Mouse (Mus musculus) left cerebral cortex, adult 11 months (tissue): ENCODE measurements around the gene Tas2r110.

ENCODE experiments used
- DNase-seq: peaks from one replicate; pipeline ENCODE4 v3.0.0; 2022; ENCODE audit warnings: low spot score

Gene Tas2r110

DNA sequence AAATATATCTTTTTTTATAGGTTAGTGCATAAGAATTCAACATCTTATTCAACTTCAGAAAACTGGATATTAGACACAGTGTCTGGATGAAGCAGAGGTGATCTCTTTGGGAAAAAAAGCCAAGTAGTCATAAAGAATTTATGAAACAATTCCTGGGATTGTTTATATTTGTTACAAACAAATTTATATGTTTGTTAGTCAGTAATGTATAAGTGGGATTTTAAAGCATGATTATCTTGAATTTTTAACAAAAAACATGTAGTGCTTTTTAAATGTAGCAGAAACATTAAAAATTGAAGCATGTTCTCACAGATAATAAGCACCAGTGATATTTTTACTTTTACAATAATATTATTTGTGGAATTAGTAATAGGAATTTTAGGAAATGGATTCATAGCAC is at the start of gene Tas2r110:
TSS of gene Tas2r110 (plus strand) at position 301 of the 400 bp plus-strand sequence.
- DNase-seq = no peak

GRCm38 (mm10) chr6:132846842-132847241 is 21.0 kb upstream of the Tas2r110 start, which contains the start of gene Tas2r123:
Gene Tas2r123 (plus strand): TSS chr6:132847142.
- DNase-seq = no peak

- DNase-seq = no peak
Observed at GRCm38 (mm10) chr6:132855138-132855537, 12.7 kb upstream of the Tas2r110 start, which contains the start of gene Tas2r116. Gene Tas2r116 (plus strand): TSS chr6:132855438.

DNA sequence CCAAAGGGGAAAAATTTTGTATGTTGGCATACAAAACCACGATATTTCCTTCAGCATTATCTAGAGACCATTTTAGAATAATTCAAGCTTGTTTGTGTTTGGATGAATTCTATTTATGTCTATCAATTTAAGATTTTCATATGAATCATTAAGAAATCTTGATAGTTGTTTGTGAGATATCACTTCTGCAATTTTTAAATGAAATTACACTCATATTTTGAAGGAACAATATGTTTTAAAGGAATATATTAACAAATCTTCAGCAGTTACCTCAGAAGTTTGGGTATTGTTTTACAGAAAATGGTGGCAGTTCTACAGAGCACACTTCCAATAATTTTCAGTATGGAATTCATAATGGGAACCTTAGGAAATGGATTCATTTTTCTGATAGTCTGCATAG is 24.9 kb downstream of the Tas2r110 start, which contains the start of gene Tas2r113:
TSS of gene Tas2r113 (plus strand) at position 301 of the 400 bp plus-strand sequence.
- DNase-seq = no peak

GRCm38 (mm10) chr6:132909351-132909750 is 41.5 kb downstream of the Tas2r110 start, which contains the start of gene Tas2r125:
Gene Tas2r125 (plus strand): TSS chr6:132909651.
- no peak for DNase-seq
